Mouse (Mus musculus): ENCODE data around the gene Tbx2.

DNA sequence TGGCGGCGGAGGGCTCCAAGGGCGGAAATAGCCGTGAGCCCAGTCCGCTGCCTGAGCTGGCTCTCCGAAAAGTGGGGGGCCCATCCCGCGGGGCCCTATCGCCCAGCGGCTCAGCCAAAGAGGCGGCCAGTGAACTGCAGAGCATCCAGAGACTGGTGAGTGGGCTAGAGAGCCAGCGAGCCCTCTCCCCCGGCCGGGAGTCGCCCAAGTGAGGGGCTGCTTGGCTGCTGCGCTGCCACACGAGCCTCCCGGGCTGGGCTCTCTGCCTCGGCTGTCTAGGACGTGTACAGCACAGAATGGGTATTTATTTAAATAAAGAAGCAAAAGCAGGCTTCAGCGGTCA is 8.4 kb downstream of the Tbx2 start:
- TF ChIP-seq CTCF (IDR thresholded peaks at IDR 0.05; ENCODE audit: extremely low read depth, insufficient read depth, insufficient read length, insufficient replicate concordance) (no peak), POLR2A (IDR thresholded peaks at IDR 0.05; ENCODE audit: low read depth, low read length) (no peak)
